Mouse (Mus musculus) intestine, postnatal 0 days (tissue): Measurements from ENCODE around the gene Arid5b. TPM values are rescaled to one million over a fixed set of nuclear protein-coding genes. Genes with fewer than 3 reads are reported as not detected.
A peak's percentile ranks its signal among the peaks of the same experiment; 100 is the strongest.

Experiments
- ATAC-seq: fragments of 200-750 bp; cut with Nextera tagmentation; 2 replicates; pipeline ENCODE4 v1.8.0; 2017; ENCODE audit warnings: mild to moderate bottlenecking, moderate TSS enrichment, moderate library complexity
- H3K27ac ChIP-seq: fragments of 300-500 bp; sonication (generic); 2 replicates; pipeline ENCODE4 v1.5.1; 2014; ENCODE audit warnings: mild to moderate bottlenecking, low read depth, low read length, moderate library complexity
- H3K27me3 ChIP-seq: fragments of 300-500 bp; sonication (generic); replicated peaks from 2 replicates; pipeline ENCODE4 v1.6.1; 2014; ENCODE audit warnings: low read length, mixed read lengths; ENCODE audit not compliant: control insufficient read depth, insufficient read depth
- H3K36me3 ChIP-seq: fragments of 300-500 bp; sonication (generic); 2 replicates; pipeline ENCODE4 v1.6.1; 2014; ENCODE audit warnings: mild to moderate bottlenecking, moderate library complexity; ENCODE audit not compliant: control insufficient read depth, insufficient read depth
- H3K4me1 ChIP-seq: fragments of 300-500 bp; sonication (generic); replicated peaks from 2 replicates; pipeline ENCODE4 v1.6.1; 2014; ENCODE audit warnings: antibody characterized with exemption, low read length, mixed read lengths; ENCODE audit not compliant: control insufficient read depth, insufficient read depth
- H3K4me2 ChIP-seq: fragments of 300-500 bp; sonication (generic); replicated peaks from 2 replicates; pipeline ENCODE4 v1.6.1; 2014; ENCODE audit warnings: low read depth, mild to moderate bottlenecking, moderate library complexity
- H3K4me3 ChIP-seq: fragments of 300-500 bp; sonication (generic); 2 replicates; pipeline ENCODE4 v1.5.1; 2014; ENCODE audit warnings: low read depth, low read length
- H3K9ac ChIP-seq: fragments of 300-500 bp; sonication (generic); 2 replicates; pipeline ENCODE4 v1.6.1; 2014; ENCODE audit warnings: mild to moderate bottlenecking, low read depth, low read length
- H3K9me3 ChIP-seq: fragments of 300-500 bp; sonication (generic); 2 replicates; pipeline ENCODE4 v1.6.1; 2016; ENCODE audit warnings: mixed run types; ENCODE audit not compliant: control insufficient read depth
- CTCF ChIP-seq: sonication (generic); IDR thresholded peaks from 2 replicates; pipeline ENCODE4 v1.5.1; 2016; ENCODE audit warnings: low read depth, mild to moderate bottlenecking, control low read depth, antibody characterized with exemption, moderate library complexity
- WGBS: fragments of 180-500 bp; shearing (Covaris S2); extraction: QIAGEN DNeasy Blood & Tissue Kit; methylation state at CpG from one replicate; pipeline ENCODE4 v1.1.7; 2014; 5-methylcytosine and 5-hydroxymethylcytosine counted together
- polyA plus RNA-seq: library from polyadenylated mRNA; unstranded; fragments of >200 nt; fragmentation: Nextera tagmentation; extraction: Ambion mirVana; gene quantifications from 2 replicates; pipeline ENCODE4 v1.2.1, GENCODE M21; 2015

Gene Arid5b
- polyA plus RNA-seq, 1 experiment from 2014 or later: 15.1 TPM

GRCm38 (mm10) chr10:68097821-68098675, 180.5 kb downstream of the Arid5b start:
- Histone ChIP-seq H3K4me2 (no peak overlapping the region), H3K27me3 (no peaks in the 10 kb centered on the region), H3K36me3 (peaks cover 53% of the 10 kb centered on the region), H3K4me1 (no peaks in the 10 kb centered on the region), H3K9ac (no peak overlapping the region), H3K4me3 (no peak overlapping the region), H3K9me3 (no peaks in the 10 kb centered on the region), H3K27ac (no peak overlapping the region)
- WGBS: 95% methylated on average over 19 of the region's 19 CpGs
- ATAC-seq: no peak
- TF ChIP-seq CTCF: no peak

GRCm38 (mm10) chr10:68096395-68096794, 182.1 kb downstream of the Arid5b start:
- H3K36me3 ChIP-seq: peaks cover 53% of the 10 kb centered on the region

GRCm38 (mm10) chr10:68095136-68095535, 183.4 kb downstream of the Arid5b start:
- no peak overlapping the region for H3K4me3 ChIP-seq
- H3K36me3 ChIP-seq: peaks cover 42% of the 10 kb centered on the region
- ATAC-seq: no peak
- no peak overlapping the region for H3K27ac ChIP-seq
- H3K9ac ChIP-seq: no peak overlapping the region
- H3K4me2 ChIP-seq: no peak overlapping the region
- TF ChIP-seq CTCF: no peak
- H3K9me3 ChIP-seq: no peaks in the 10 kb centered on the region
- H3K4me1 ChIP-seq: no peaks in the 10 kb centered on the region
- 89% methylated on average over 2 of the region's 2 CpGs for WGBS
- H3K27me3 ChIP-seq: no peaks in the 10 kb centered on the region

More at GRCm38 (mm10) chr10:68096395-68096794, 182.1 kb downstream of the Arid5b start:
- H3K27ac ChIP-seq: no peak overlapping the region
- 95% methylated on average over 12 of the region's 12 CpGs for WGBS
- H3K9ac ChIP-seq: no peak overlapping the region
- no peak for ATAC-seq
- no peak for TF ChIP-seq CTCF
- H3K4me2 ChIP-seq: no peak overlapping the region
- H3K4me3 ChIP-seq: no peak overlapping the region
- no peaks in the 10 kb centered on the region for H3K4me1 ChIP-seq
- H3K9me3 ChIP-seq: no peaks in the 10 kb centered on the region
- no peaks in the 10 kb centered on the region for H3K27me3 ChIP-seq

- H3K4me3 ChIP-seq: no peak overlapping the region
- ATAC-seq: no peak
- TF ChIP-seq CTCF: no peak
- no peaks in the 10 kb centered on the region for H3K27me3 ChIP-seq
- H3K36me3 ChIP-seq: peaks cover 40% of the 10 kb centered on the region
- WGBS: 74% methylated on average over 3 of the region's 3 CpGs
- no peak overlapping the region for H3K27ac ChIP-seq
- H3K9ac ChIP-seq: no peak overlapping the region
- no peaks in the 10 kb centered on the region for H3K9me3 ChIP-seq
- no peak overlapping the region for H3K4me2 ChIP-seq
- H3K4me1 ChIP-seq: no peaks in the 10 kb centered on the region
Observed at GRCm38 (mm10) chr10:68093496-68093895, 185.0 kb downstream of the Arid5b start.

- H3K27ac ChIP-seq: no peak overlapping the region
- TF ChIP-seq CTCF: no peak
- 60% methylated on average over 4 of the region's 4 CpGs for WGBS
- no peak overlapping the region for H3K4me2 ChIP-seq
- H3K9ac ChIP-seq: no peak overlapping the region
- no peaks in the 10 kb centered on the region for H3K4me1 ChIP-seq
- no peaks in the 10 kb centered on the region for H3K27me3 ChIP-seq
- no peaks in the 10 kb centered on the region for H3K9me3 ChIP-seq
- ATAC-seq: no peak
- no peak overlapping the region for H3K4me3 ChIP-seq
- peaks cover 23% of the 10 kb centered on the region for H3K36me3 ChIP-seq
Observed at GRCm38 (mm10) chr10:68091840-68092239, 186.7 kb downstream of the Arid5b start.

GRCm38 (mm10) chr10:68091011-68091410, 187.5 kb downstream of the Arid5b start:
- Histone ChIP-seq H3K27ac (peak overlapping the region; percentile 35; the same call in 1 of the 2 replicates), H3K27me3 (no peaks in the 10 kb centered on the region), H3K4me2 (no peak overlapping the region), H3K9ac (no peak overlapping the region), H3K9me3 (no peaks in the 10 kb centered on the region), H3K36me3 (peaks cover 15% of the 10 kb centered on the region), H3K4me3 (no peak overlapping the region), H3K4me1 (no peaks in the 10 kb centered on the region)
- 78% methylated on average over 11 of the region's 11 CpGs for WGBS
- TF ChIP-seq CTCF: no peak
- ATAC-seq: no peak
